Mouse (Mus musculus) liver, postnatal 0 days (tissue): ENCODE measurements at regions not wholly inside any gene's neighbourhood (a gene's known extent, or its start where the extent isn't known, plus 50 kb on each side); places are given as distances from the start of the nearest gene placed in this dataset.

Experiments
- ATAC-seq: fragments of 200-750 bp; cut with Nextera tagmentation; 2 replicates; pipeline ENCODE4 v1.8.0; 2017; ENCODE audit warnings: mild to moderate bottlenecking, moderate library complexity
- DNase-seq: peaks from one replicate; pipeline ENCODE4 v3.0.0-alpha.2; 2016
- H3K27ac ChIP-seq: fragments of 300-500 bp; sonication (generic); 2 replicates; pipeline ENCODE4 v1.5.1; 2014; ENCODE audit warnings: antibody characterized with exemption, moderate library complexity, mild to moderate bottlenecking, low read depth
- H3K27me3 ChIP-seq: fragments of 300-500 bp; sonication (generic); 2 replicates; pipeline ENCODE4 v1.6.1; 2014; ENCODE audit warnings: low read length, control low read depth, mixed read lengths; ENCODE audit not compliant: insufficient read depth
- H3K36me3 ChIP-seq: fragments of 300-500 bp; sonication (generic); replicated peaks from 2 replicates; pipeline ENCODE4 v1.6.1; 2014; ENCODE audit warnings: mild to moderate bottlenecking, control low read depth, low read length, moderate library complexity, mixed read lengths; ENCODE audit not compliant: insufficient read depth
- H3K4me1 ChIP-seq: fragments of 300-500 bp; sonication (generic); 2 replicates; pipeline ENCODE4 v1.6.1; 2014; ENCODE audit warnings: antibody characterized with exemption, mild to moderate bottlenecking, control low read depth; ENCODE audit not compliant: insufficient read depth
- H3K4me2 ChIP-seq: fragments of 300-500 bp; sonication (generic); 2 replicates; pipeline ENCODE4 v1.6.1; 2014; ENCODE audit warnings: low read depth, mild to moderate bottlenecking, low read length, moderate library complexity, mixed read lengths
- H3K4me3 ChIP-seq: fragments of 300-500 bp; sonication (generic); 2 replicates; pipeline ENCODE4 v1.5.1; 2014; ENCODE audit warnings: low read depth, low read length
- H3K9ac ChIP-seq: fragments of 300-500 bp; sonication (generic); replicated peaks from 2 replicates; pipeline ENCODE4 v1.6.1; 2014; ENCODE audit warnings: mild to moderate bottlenecking, moderate library complexity
- H3K9me3 ChIP-seq: fragments of 300-500 bp; sonication (generic); 2 replicates; pipeline ENCODE4 v1.6.1; 2016; ENCODE audit warnings: mild to moderate bottlenecking, control low read depth, low read length, mixed read lengths
- CTCF ChIP-seq: sonication (generic); IDR thresholded peaks from 2 replicates; pipeline ENCODE4 v1.5.1; 2016; ENCODE audit warnings: antibody characterized with exemption, low read depth
- EP300 ChIP-seq: IDR thresholded peaks from 2 replicates; pipeline ENCODE4 v1.6.1; 2016; ENCODE audit warnings: antibody characterized with exemption, low read depth, mild to moderate bottlenecking
- WGBS: fragments of 180-500 bp; shearing (Covaris S2); extraction: QIAGEN DNeasy Blood & Tissue Kit; methylation state at CpG from one replicate; pipeline ENCODE4 v1.1.7; 2014; ENCODE audit not compliant: insufficient replicate concordance; 5-methylcytosine and 5-hydroxymethylcytosine counted together

- H3K4me1 ChIP-seq = no peaks in the 10 kb centered on the region; the same call in 1 of the 2 replicates
- no peaks in the 10 kb centered on the region for H3K27me3 ChIP-seq
- H3K27ac ChIP-seq = no peak overlapping the region
- WGBS = 48% methylated on average over 7 of the region's 7 CpGs
- no peaks in the 10 kb centered on the region for H3K36me3 ChIP-seq
- no peak overlapping the region for H3K4me3 ChIP-seq
- H3K9me3 ChIP-seq = no peaks in the 10 kb centered on the region
- no peak for DNase-seq
- TF ChIP-seq EP300 (peak; percentile 47; the same call in 1 of the 2 replicates), CTCF (no peak)
- no peak for ATAC-seq
- H3K4me2 ChIP-seq = no peak overlapping the region
- no peak overlapping the region for H3K9ac ChIP-seq
Measured at GRCm38 (mm10) chr16:77346128-77346527, 255.8 kb downstream of the Gm11146 start.

GRCm38 (mm10) chr16:77332285-77332684 lies 269.6 kb downstream of the Gm11146 start:
- no peak overlapping the region for H3K4me2 ChIP-seq
- no peak overlapping the region for H3K9ac ChIP-seq
- WGBS = 72% methylated on average over 6 of the region's 6 CpGs
- TF ChIP-seq EP300 (no peak), CTCF (no peak)
- no peaks in the 10 kb centered on the region for H3K9me3 ChIP-seq
- no peak for DNase-seq
- H3K27me3 ChIP-seq = no peaks in the 10 kb centered on the region
- no peaks in the 10 kb centered on the region for H3K36me3 ChIP-seq
- no peak for ATAC-seq
- no peaks in the 10 kb centered on the region for H3K4me1 ChIP-seq
- no peak overlapping the region for H3K27ac ChIP-seq
- no peak overlapping the region for H3K4me3 ChIP-seq

- H3K4me1 ChIP-seq = no peaks in the 10 kb centered on the region
- peak overlapping the region; percentile 89 for H3K27ac ChIP-seq
- H3K36me3 ChIP-seq = no peaks in the 10 kb centered on the region
- H3K27me3 ChIP-seq = no peaks in the 10 kb centered on the region
- H3K9me3 ChIP-seq = no peaks in the 10 kb centered on the region
- peak overlapping the region; percentile 74 for H3K4me2 ChIP-seq
- 17% methylated on average over 8 of the region's 8 CpGs for WGBS
- peak overlapping the region; percentile 54 for H3K4me3 ChIP-seq
- TF ChIP-seq EP300 (no peak), CTCF (no peak)
- DNase-seq (peak; percentile 22), ATAC-seq (peak; percentile 37; the same call in 1 of the 2 replicates)
- peak overlapping the region; percentile 27; the same call in 1 of the 2 replicates for H3K9ac ChIP-seq
Measured at GRCm38 (mm10) chr16:77330996-77331395, 270.9 kb downstream of the Gm11146 start.

GRCm38 (mm10) chr16:77329711-77330530 lies 272.0 kb downstream of the Gm11146 start:
- Histone ChIP-seq H3K4me2 (peak overlapping the region; percentile 74), H3K27ac (peak overlapping the region; percentile 89), H3K27me3 (no peaks in the 10 kb centered on the region), H3K9me3 (no peaks in the 10 kb centered on the region), H3K36me3 (no peaks in the 10 kb centered on the region), H3K4me3 (peak overlapping the region; percentile 54), H3K4me1 (no peaks in the 10 kb centered on the region), H3K9ac (peak overlapping the region; percentile 63)
- 18% methylated on average over 10 of the region's 10 CpGs for WGBS
- peak; percentile 81 for ATAC-seq
- TF ChIP-seq CTCF (no peak), EP300 (no peak)
- DNase-seq = peak; percentile 45

- ATAC-seq (peak; percentile 81), DNase-seq (peak; percentile 51)
- no peak for TF ChIP-seq EP300
- peak; percentile 31 for TF ChIP-seq CTCF
- H3K4me2 ChIP-seq = peak overlapping the region; percentile 74
- no peaks in the 10 kb centered on the region for H3K9me3 ChIP-seq
- H3K27ac ChIP-seq = peak overlapping the region; percentile 89
- no peaks in the 10 kb centered on the region for H3K27me3 ChIP-seq
- H3K4me1 ChIP-seq = no peaks in the 10 kb centered on the region
- peak overlapping the region; percentile 63 for H3K9ac ChIP-seq
- WGBS = 8% methylated on average over 17 of the region's 17 CpGs
- no peaks in the 10 kb centered on the region for H3K36me3 ChIP-seq
- peak overlapping the region; percentile 54 for H3K4me3 ChIP-seq
Measured at GRCm38 (mm10) chr16:77329160-77329691, 272.7 kb downstream of the Gm11146 start.

GRCm38 (mm10) chr16:77328628-77329159 lies 273.2 kb downstream of the Gm11146 start:
- no peaks in the 10 kb centered on the region for H3K9me3 ChIP-seq
- no peak for DNase-seq
- H3K36me3 ChIP-seq = no peaks in the 10 kb centered on the region
- peak overlapping the region; percentile 54 for H3K4me3 ChIP-seq
- H3K4me1 ChIP-seq = no peaks in the 10 kb centered on the region
- peak overlapping the region; percentile 63 for H3K9ac ChIP-seq
- peak overlapping the region; percentile 89 for H3K27ac ChIP-seq
- no peak for ATAC-seq
- peak overlapping the region; percentile 74 for H3K4me2 ChIP-seq
- no peak for TF ChIP-seq EP300
- WGBS = 42% methylated on average over 6 of the region's 6 CpGs
- H3K27me3 ChIP-seq = no peaks in the 10 kb centered on the region
